8 mouse cellular contexts compared by ENCODE assay signal in genomic region chr15:78913632-78914090, GRCm38 (mm10). TPM values are rescaled to one million over a fixed set of nuclear protein-coding genes. Genes with fewer than 3 reads are reported as not detected.
DNase-seq lines count a peak whose midpoint lies in the region; ATAC-seq lines count a peak whose summit lies in the region.

Gene Pdxp, plus strand, starts transcription at chr15:78913919.

- peaks cover 28% of the 10 kb centered on the region for H3K4me1 ChIP-seq in hindbrain, embryonic 14.5 days (replicated peaks; ENCODE audit: control insufficient read depth, insufficient read depth, low read length)

- peak; percentile 99 for DNase-seq in ZHBTc4 (ENCODE audit: low read depth, low spot score)
- peak; percentile 97 to 98 for DNase-seq in cerebellum, postnatal 36 days
- DNase-seq in frontal cortex, postnatal 25 days (ENCODE audit: low spot score in 2 of 2), result peak; percentile 87 to 93
- DNase-seq in hindbrain, embryonic 14.5 days (ENCODE audit: low spot score), result peak; percentile 96
- peak; percentile 85 to 88 for DNase-seq in layer of hippocampus, postnatal 25 days (ENCODE audit: extremely low spot score in 1 of 2, low spot score in 1 of 2)
- DNase-seq in lung, postnatal 14 days, result peak; percentile 93
- DNase-seq in retina, adult 2 months (ENCODE audit: low read depth, low spot score), result peak; percentile 87
- DNase-seq in thymus, postnatal 25 days, result peak; percentile 97

- H3K9ac ChIP-seq in hindbrain, embryonic 14.5 days, result peak within 1 kb of the TSS; percentile 87

- peaks cover 6% of the 10 kb centered on the region for H3K36me3 ChIP-seq in hindbrain, embryonic 14.5 days (replicated peaks; ENCODE audit: control insufficient read depth, insufficient read depth)

- ATAC-seq in hindbrain, embryonic 14.5 days (ENCODE audit: low FRiP score), result peak; percentile 95

- no peaks in the 10 kb centered on the region for H3K9me3 ChIP-seq in hindbrain, embryonic 14.5 days (ENCODE audit: control insufficient read depth, low read length)

- H3K27me3 ChIP-seq in hindbrain, embryonic 14.5 days (ENCODE audit: control insufficient read depth, insufficient read depth, low read length), result no peaks in the 10 kb centered on the region

- 1% methylated on average over 47 of the region's 51 CpGs for WGBS in hindbrain, embryonic 14.5 days

- H3K27ac ChIP-seq in hindbrain, embryonic 14.5 days, result peak within 1 kb of the TSS; percentile 98

- peak within 1 kb of the TSS; percentile 86 for H3K4me3 ChIP-seq in hindbrain, embryonic 14.5 days (replicated peaks; ENCODE audit: low read length)

- H3K4me2 ChIP-seq in hindbrain, embryonic 14.5 days (replicated peaks), result peak within 1 kb of the TSS; percentile 93

RNA-seq across cellular contexts. Expression of gene Pdxp, which starts in this region (rescaled TPM):
- polyA plus RNA-seq in hindbrain, embryonic 14.5 days (2014; fragmentation: Nextera tagmentation; extraction: Ambion mirVana), result 105 and 121 TPM in 2 replicates
- 100 to 1,000 TPM; 161 to 187 TPM for total RNA-seq in layer of hippocampus, postnatal 25 days (2021)

Comparison
In these comparisons a context has a peak if more than half of its experiments do, and no peak if none do; other contexts are left out.
1. Peak in every context shown above with its lines: DNase-seq, ATAC-seq, H3K4me3 ChIP-seq and H3K27ac ChIP-seq.